Mouse (Mus musculus) G1E (cell line): Measurements from ENCODE around the gene Tarbp1. TPM values are rescaled to one million over a fixed set of nuclear protein-coding genes. Genes with fewer than 3 reads are reported as not detected.

Source experiments
- ATAC-seq: 2 replicates; pipeline ENCODE4 v1.8.0; 2016; ENCODE audit warnings: mild to moderate bottlenecking; ENCODE audit not compliant: insufficient number of reproducible peaks, poor library complexity, low FRiP score, severe bottlenecking; ENCODE audit errors: extremely low read depth
- DNase-seq: peaks from one replicate; pipeline ENCODE4 v3.0.0; 2012; ENCODE audit warnings: low spot score
- H3K27me3 ChIP-seq: 2 replicates; pipeline ENCODE4 v1.6.1; 2012; ENCODE audit warnings: mild to moderate bottlenecking, low read length, inconsistent platforms; ENCODE audit not compliant: insufficient read depth
- H3K36me3 ChIP-seq: replicated peaks from 2 replicates; pipeline ENCODE3; 2012; ENCODE audit warnings: mild to moderate bottlenecking, inconsistent platforms
- H3K4me1 ChIP-seq: 2 replicates; pipeline ENCODE4 v1.6.1; 2012; ENCODE audit warnings: low read depth, low read length, inconsistent platforms, mixed read lengths; ENCODE audit not compliant: insufficient read depth
- H3K4me3 ChIP-seq: 2 replicates; pipeline ENCODE4 v1.5.1; 2012; ENCODE audit warnings: low read depth, mild to moderate bottlenecking, inconsistent platforms, low read length, moderate library complexity, mixed read lengths
- H3K9me3 ChIP-seq: replicated peaks from 2 replicates; pipeline ENCODE4 v1.6.1; 2012; ENCODE audit warnings: inconsistent platforms
- CTCF ChIP-seq: IDR thresholded peaks from 2 replicates; pipeline ENCODE4 v1.5.1; 2012; ENCODE audit warnings: low read depth, low read length, inconsistent platforms, mixed read lengths
- GATA1 ChIP-seq: IDR thresholded peaks from 2 replicates; pipeline ENCODE4 v1.6.1; 2012; ENCODE audit warnings: borderline replicate concordance, low read length, inconsistent platforms, mixed read lengths
- GATA2 ChIP-seq: IDR thresholded peaks from 2 replicates; pipeline ENCODE4 v1.6.1; 2012; ENCODE audit warnings: low read depth, low read length, inconsistent platforms, borderline replicate concordance
- POLR2AphosphoS5 ChIP-seq: IDR thresholded peaks from 2 replicates; pipeline ENCODE4 v1.6.1; 2012; ENCODE audit warnings: low read depth, low read length, inconsistent platforms; ENCODE audit not compliant: insufficient replicate concordance
- TAL1 ChIP-seq: conservative IDR thresholded peaks from 2 replicates; pipeline ENCODE4 v1.6.1; 2012; ENCODE audit warnings: low read depth, low read length, inconsistent platforms, mixed read lengths
- polyA plus RNA-seq: library from polyadenylated mRNA; stranded (reverse); fragments of >175 nt; gene quantifications from 2 replicates; pipeline ENCODE4 v1.2.3, GENCODE M21; 2012
- total RNA-seq, 2 experiments: library from RNA; stranded (forward) in 1 of 2; stranded (reverse) in 1 of 2; fragments of 200-1000 nt in 1 of 2; fragments of >200 nt in 1 of 2; fragmentation: Nextera tagmentation in 1 of 2; gene quantifications; 2 replicates each; pipeline ENCODE4 v1.2.3; 2014 to 2017

Tarbp1 gene
- total and polyA plus RNA-seq, 3 experiments, result 1.4 to 1.8 (median 1.7) TPM

DNA sequence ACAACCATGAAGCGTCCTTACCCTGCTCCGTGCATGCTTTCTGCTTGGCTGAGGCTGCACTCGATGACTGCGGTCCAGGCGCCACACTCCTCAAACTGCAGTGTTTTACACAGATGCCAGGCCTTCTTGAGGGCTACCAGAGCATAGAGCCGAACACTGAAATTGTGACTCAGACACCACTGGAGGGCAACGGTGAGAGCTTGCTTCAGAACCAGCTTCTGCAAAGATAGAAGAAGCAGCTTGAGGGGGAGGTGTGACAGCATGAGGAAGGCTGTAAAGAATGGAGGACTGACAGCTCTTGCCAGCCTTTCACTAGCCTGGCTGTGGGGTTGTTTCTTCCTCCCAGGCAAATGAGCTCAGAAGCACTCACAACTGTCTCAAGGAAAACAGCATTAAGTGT, 41.0 kb downstream of the Tarbp1 start:
- H3K4me1 ChIP-seq, result 0 out of 2 replicates have a peak, but pooled peaks cover 2% of the 10 kb centered on the region
- H3K36me3 ChIP-seq, result peaks cover 68% of the 10 kb centered on the region
- no peaks in the 10 kb centered on the region for H3K9me3 ChIP-seq
- H3K27me3 ChIP-seq, result no peaks in the 10 kb centered on the region
- DNase-seq (no peak), ATAC-seq (no peak)
- H3K4me3 ChIP-seq, result no peak overlapping the region
- TF ChIP-seq CTCF, result no peak
- TF ChIP-seq GATA2, result no peak
- TF ChIP-seq POLR2AphosphoS5, result no peak
- no peak for TF ChIP-seq GATA1
- no peak for TF ChIP-seq TAL1

DNA sequence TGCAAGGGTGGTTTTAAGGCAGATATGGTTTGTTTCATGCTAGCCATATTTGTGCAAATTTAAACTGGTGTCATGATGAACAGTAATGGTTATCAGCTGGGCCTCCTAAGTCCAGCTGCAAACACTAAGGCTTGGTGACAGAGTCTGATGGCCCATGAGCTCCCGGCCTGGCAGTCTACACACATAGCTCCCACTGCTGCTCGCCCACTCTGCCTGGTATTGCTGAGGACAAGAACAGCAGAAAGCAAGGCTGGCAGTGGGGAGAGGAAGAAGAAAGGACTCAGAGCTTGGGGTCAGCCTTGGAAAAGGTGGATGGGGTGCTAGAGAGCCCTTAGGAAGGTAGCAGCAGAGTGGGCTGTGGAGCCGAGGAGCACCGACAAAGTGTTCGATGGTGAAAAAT, 45.2 kb downstream of the Tarbp1 start:
- no peak for ATAC-seq

DNA sequence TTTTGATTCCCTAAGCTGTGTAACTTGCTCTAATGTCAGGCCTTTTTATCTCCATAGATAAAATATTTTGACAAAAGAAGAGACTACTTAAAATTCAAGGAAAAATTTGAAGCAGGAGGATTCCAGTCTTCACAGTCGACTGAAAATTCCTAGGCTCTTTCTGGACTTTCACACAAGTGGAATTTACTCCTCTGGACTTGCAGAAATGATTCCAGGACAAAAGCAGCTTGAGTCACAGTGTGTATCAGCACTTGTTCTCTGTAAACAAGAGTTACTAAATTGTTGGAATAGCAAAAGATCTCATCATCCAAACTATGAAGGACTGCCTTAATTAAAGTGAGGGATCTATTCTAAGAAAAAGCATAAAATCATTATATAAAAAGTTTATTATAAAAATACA, 49.9 kb downstream of the Tarbp1 start:
- Histone ChIP-seq H3K4me3 (no peak overlapping the region), H3K36me3 (peaks cover 62% of the 10 kb centered on the region), H3K9me3 (no peaks in the 10 kb centered on the region), H3K27me3 (no peaks in the 10 kb centered on the region), H3K4me1 (peaks cover 24% of the 10 kb centered on the region)
- ATAC-seq (no peak), DNase-seq (no peak)
- TF ChIP-seq TAL1 (no peak), POLR2AphosphoS5 (no peak), GATA2 (no peak), GATA1 (no peak), CTCF (no peak)

More for the DNA sequence above, 45.2 kb downstream of the Tarbp1 start:
- H3K27me3 ChIP-seq, result no peaks in the 10 kb centered on the region
- DNase-seq, result no peak
- H3K36me3 ChIP-seq, result peaks cover 76% of the 10 kb centered on the region
- no peaks in the 10 kb centered on the region for H3K9me3 ChIP-seq
- H3K4me3 ChIP-seq, result no peak overlapping the region
- TF ChIP-seq GATA1 (no peak), TAL1 (no peak)
- H3K4me1 ChIP-seq, result 0 out of 2 replicates have a peak, but pooled peaks cover 2% of the 10 kb centered on the region

DNA sequence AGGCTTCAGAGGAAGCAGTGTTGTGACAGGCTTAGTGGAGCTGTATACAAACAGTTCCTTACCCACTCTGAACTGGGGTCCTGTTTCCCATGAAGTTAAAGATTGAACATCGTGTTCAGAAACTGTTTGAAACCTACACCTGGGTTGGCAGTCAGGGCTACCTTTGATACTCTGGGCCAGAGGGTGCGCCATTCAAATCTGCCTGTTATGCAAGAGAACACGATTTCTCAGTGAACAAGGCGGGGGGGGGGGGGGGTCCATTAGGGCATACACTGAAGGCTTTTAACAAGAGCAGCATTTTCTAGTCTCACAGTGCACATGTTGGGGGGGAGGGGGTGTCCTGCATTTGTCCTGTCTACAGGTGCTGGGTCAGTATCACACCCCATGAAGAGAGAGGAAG, 50.7 kb downstream of the Tarbp1 start:
- no peak for TF ChIP-seq POLR2AphosphoS5
- no peak for TF ChIP-seq CTCF
- no peak for TF ChIP-seq GATA2
- TF ChIP-seq GATA1, result no peak
- no peak for TF ChIP-seq TAL1
- Histone ChIP-seq H3K9me3 (no peaks in the 10 kb centered on the region), H3K27me3 (no peaks in the 10 kb centered on the region), H3K36me3 (peaks cover 57% of the 10 kb centered on the region), H3K4me3 (no peak overlapping the region), H3K4me1 (peaks cover 24% of the 10 kb centered on the region)
- ATAC-seq (no peak), DNase-seq (no peak)

GRCm38 (mm10) chr8:126422920-126423300, 52.0 kb downstream of the Tarbp1 start:
- no peak for TF ChIP-seq POLR2AphosphoS5
- TF ChIP-seq TAL1, result no peak
- TF ChIP-seq CTCF, result no peak
- TF ChIP-seq GATA1, result no peak
- TF ChIP-seq GATA2, result no peak
- Histone ChIP-seq H3K36me3 (peaks cover 47% of the 10 kb centered on the region), H3K9me3 (no peaks in the 10 kb centered on the region), H3K27me3 (no peaks in the 10 kb centered on the region), H3K4me1 (peaks cover 24% of the 10 kb centered on the region), H3K4me3 (peak overlapping the region; percentile 100)
- ATAC-seq, result 0 out of 2 replicates have a peak, but pooled peaks have one; percentile 11
- DNase-seq, result peak; percentile 30

DNA sequence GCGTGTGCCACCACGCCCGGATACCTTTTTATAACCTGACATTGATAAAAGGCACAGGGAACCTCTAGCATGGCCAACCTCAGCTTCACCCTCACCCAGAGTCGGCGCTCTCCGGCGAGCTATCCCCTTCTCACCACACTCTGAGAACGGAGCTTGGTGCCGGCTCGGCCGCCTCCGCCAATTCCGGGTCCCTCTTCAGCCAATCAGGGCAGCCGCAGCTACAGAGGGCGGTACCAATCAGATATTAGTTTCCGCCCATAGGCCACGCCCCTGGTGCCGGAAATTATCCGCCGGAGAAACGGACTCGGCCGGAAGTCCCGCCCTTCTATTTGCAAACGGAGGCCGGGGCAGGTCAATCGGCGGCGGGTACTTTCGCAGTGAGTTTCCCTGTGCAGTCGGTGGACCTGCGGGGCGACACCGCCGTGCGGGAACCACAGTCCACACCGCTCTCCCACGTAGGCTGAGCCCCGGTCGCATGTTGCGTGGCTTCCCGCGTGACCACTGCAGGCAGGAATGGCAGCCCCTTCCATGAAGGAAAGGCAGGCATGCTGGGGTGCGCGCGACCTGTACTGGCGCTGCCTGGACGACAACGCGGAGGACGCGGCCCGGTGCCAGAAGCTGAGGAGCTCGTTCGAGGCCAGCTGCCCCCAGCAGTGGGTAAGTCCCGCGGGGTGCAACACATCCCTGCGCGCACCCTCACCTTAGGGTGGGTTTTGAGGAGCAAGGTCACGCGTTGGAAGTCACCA, 52.5 kb downstream of the Tarbp1 start, which contains the start of gene Coa6:
Gene Coa6, plus strand, starts transcription at position 342 of the 746 bp plus-strand sequence.
- Histone ChIP-seq H3K4me1 (peaks cover 24% of the 10 kb centered on the region), H3K4me3 (peak within 1 kb of the TSS; percentile 100), H3K9me3 (no peaks in the 10 kb centered on the region), H3K36me3 (peaks cover 41% of the 10 kb centered on the region), H3K27me3 (no peaks in the 10 kb centered on the region)
- ATAC-seq (peak; percentile 97), DNase-seq (peak; percentile 97)
- TF ChIP-seq POLR2AphosphoS5 (no peak), TAL1 (no peak), GATA2 (no peak), CTCF (no peak)
